Mouse (Mus musculus) spleen, adult 2 months (tissue): Measurements from ENCODE around the gene Hacl1.

ENCODE experiments used
- CTCF ChIP-seq: fragments of 200-500 bp; IDR thresholded peaks from 2 replicates; pipeline ENCODE4 v1.5.1; 2011; ENCODE audit warnings: mild to moderate bottlenecking, inconsistent platforms; ENCODE audit not compliant: insufficient read depth, insufficient read length, insufficient replicate concordance; ENCODE audit errors: extremely low read depth
- POLR2A ChIP-seq: fragments of 200-500 bp; IDR thresholded peaks from 2 replicates; pipeline ENCODE4 v1.6.1; 2011; ENCODE audit warnings: low read depth, low read length, inconsistent platforms

DNA sequence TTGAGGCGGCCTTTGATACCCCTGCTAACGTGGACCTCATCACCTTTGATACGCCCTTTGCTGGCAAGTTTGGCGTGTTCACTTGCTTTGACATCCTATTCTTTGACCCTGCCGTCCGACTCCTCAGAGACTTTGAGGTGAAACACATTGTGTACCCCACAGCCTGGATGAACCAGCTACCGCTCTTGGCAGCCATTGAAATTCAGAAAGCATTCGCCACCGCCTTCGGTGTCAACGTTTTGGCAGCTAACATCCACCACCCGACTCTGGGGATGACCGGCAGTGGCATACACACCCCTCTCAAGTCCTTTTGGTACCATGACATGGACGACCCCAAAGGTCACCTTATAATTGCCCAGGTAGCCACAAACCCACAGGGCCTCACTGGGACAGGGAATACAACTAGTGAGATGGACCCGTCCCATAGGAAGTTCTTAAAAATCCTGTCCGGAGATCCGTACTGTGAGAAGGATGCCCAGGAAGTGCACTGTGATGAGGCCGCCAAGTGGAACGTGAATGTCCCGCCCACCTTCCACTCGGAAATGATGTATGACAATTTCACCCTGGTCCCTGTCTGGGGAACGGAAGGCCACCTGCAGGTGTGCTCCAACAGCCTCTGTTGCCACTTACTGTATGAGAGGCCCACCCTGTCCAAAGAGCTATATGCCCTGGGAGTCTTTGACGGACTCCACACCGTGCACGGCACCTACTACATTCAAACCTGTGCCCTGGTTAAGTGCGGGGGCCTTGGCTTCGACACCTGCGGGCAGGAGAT, 26.0 kb upstream of the Hacl1 start:
- no peak for TF ChIP-seq POLR2A
- no peak for TF ChIP-seq CTCF
